Mouse (Mus musculus) embryonic fibroblast, embryonic 13.5 days (primary cell): ENCODE data around the gene Vipr1. TPM values are rescaled to one million over a fixed set of nuclear protein-coding genes. Genes with fewer than 3 reads are reported as not detected.

ENCODE experiments used
- H3K27ac ChIP-seq: 2 replicates; pipeline ENCODE4 v1.5.1; 2012; ENCODE audit warnings: low read length, control low read depth, inconsistent platforms; ENCODE audit not compliant: insufficient read depth
- H3K4me1 ChIP-seq: 2 replicates; pipeline ENCODE4 v1.6.1; 2011; ENCODE audit warnings: low read length; ENCODE audit not compliant: control insufficient read depth, insufficient read depth
- H3K4me3 ChIP-seq: 2 replicates; pipeline ENCODE4 v1.5.1; 2011; ENCODE audit warnings: mild to moderate bottlenecking, control low read depth, low read length; ENCODE audit not compliant: insufficient read depth
- CTCF ChIP-seq: IDR thresholded peaks from 2 replicates; pipeline ENCODE4 v1.5.1; 2011; ENCODE audit warnings: mild to moderate bottlenecking, control low read depth, low read length, moderate library complexity, borderline replicate concordance; ENCODE audit not compliant: insufficient read depth
- POLR2A ChIP-seq: IDR thresholded peaks from 2 replicates; pipeline ENCODE4 v1.6.1; 2011; ENCODE audit warnings: low read depth, mild to moderate bottlenecking, control low read depth, low read length, moderate library complexity
- polyA plus RNA-seq: library from polyadenylated mRNA; stranded (reverse); fragments of >200 nt; gene quantifications from 2 replicates; pipeline ENCODE4 v1.2.4, GENCODE M21; 2011; ENCODE audit warnings: low read depth; ENCODE audit not compliant: missing spikeins, insufficient read length

Gene Vipr1
- polyA plus RNA-seq, 1 experiment: 0.14 TPM

DNA sequence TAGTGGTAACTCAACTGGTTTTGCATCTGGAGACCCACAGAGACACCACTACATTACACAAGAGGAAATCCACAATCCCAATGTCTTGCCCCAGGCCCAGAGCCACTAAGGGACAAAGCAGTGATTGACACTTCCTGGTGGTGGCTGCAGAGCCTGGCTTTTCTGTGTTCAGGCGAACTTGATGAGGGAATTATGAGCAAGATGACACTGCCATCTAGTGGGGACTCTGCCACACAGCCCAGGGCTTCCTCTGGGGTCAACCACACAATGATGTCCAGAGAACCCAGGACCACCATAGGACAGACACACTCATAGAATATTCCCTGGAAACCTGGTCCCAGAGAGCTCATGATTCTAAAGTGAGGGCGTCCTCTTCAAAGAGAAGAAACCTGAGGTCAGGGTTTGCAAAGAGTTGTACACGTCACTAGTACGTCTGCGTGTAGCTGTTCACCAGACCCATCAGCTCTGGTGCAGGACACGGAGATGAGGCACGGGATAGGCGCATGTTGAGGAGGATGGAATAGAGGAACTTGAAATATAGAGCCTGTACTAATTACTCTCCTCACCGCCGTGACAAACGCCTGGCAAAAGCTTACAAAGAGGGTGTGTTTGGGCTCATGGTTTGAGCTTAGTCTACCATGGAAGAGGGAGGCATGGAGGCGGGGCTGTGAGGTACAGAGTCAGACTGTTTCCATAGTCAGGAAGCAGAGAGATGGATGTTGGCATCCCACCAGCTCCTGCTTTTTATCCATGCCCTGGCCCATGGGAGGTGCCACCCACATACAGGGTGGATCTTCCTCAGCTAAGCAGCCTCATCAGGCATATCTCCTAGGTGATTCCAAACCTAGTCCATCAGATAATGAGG, 36.9 kb upstream of the Vipr1 start:
- TF ChIP-seq CTCF: peak; percentile 78; the same call in 1 of the 2 replicates
- TF ChIP-seq POLR2A: no peak
- Histone ChIP-seq H3K27ac (no peak overlapping the region), H3K4me1 (no peaks in the 10 kb centered on the region; the same call in 1 of the 2 replicates), H3K4me3 (no peak overlapping the region)

DNA sequence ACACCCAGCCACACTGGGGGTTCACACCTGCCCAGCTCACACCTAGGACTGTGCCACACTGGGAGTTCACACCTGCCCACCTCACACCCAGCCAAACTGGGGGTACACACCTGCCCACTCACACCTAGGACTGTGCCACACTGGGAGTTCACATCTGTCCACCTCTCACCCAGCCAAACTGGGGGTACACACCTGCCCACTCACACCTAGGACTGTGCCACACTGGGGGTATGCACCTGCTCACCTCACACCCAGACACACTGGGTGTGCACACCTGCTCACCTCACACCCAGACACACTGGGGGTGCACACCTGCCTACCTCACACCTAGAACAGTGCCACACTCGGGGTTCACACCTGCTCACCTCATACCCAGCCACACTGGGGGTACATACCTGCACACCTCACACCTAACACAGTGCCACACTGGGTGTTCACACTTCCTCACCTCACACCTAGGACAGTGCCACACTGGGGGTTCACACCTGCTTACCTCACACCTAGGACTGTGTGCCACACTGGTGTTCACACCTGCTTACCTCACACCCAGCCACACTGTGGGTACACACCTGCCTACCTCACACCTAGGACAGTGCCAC, 35.9 kb upstream of the Vipr1 start:
- no peak for TF ChIP-seq POLR2A
- TF ChIP-seq CTCF: no peak
- no peaks in the 10 kb centered on the region for H3K4me1 ChIP-seq
- H3K27ac ChIP-seq: no peak overlapping the region
- H3K4me3 ChIP-seq: no peak overlapping the region

DNA sequence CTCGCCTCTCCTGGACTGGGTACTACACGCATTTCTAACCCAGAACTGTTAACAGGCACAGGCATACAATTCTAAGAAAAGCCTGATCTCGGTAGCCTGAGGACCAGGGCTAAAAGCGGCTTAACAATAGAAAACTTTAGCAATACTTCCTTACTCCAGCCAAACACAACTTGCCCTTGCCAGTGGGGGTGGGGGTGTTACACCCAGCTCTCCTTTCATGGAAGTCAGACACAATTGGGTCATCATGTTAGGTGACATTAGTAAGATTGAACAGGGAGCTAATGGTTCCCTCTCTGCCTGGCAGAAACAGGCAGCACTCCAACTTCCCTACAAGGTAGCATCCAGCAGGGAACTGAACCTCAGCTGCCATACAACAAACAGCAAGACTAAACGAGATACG, 33.1 kb upstream of the Vipr1 start:
- Histone ChIP-seq H3K4me3 (no peak overlapping the region), H3K4me1 (no peaks in the 10 kb centered on the region), H3K27ac (no peak overlapping the region)
- TF ChIP-seq CTCF (no peak), POLR2A (no peak)

- Histone ChIP-seq H3K4me3 (no peak overlapping the region), H3K4me1 (no peaks in the 10 kb centered on the region), H3K27ac (no peak overlapping the region)
- TF ChIP-seq CTCF (no peak), POLR2A (no peak)
Observed at GRCm38 (mm10) chr9:121613192-121613591, 29.3 kb upstream of the Vipr1 start.

GRCm38 (mm10) chr9:121614241-121614757, 28.2 kb upstream of the Vipr1 start:
- no peak overlapping the region for H3K4me3 ChIP-seq
- no peak overlapping the region for H3K27ac ChIP-seq
- TF ChIP-seq POLR2A (no peak), CTCF (no peak)
- no peaks in the 10 kb centered on the region for H3K4me1 ChIP-seq

GRCm38 (mm10) chr9:121616471-121616870, 26.0 kb upstream of the Vipr1 start:
- Histone ChIP-seq H3K4me3 (no peak overlapping the region), H3K27ac (no peak overlapping the region), H3K4me1 (no peaks in the 10 kb centered on the region)
- TF ChIP-seq POLR2A: no peak
- no peak for TF ChIP-seq CTCF

DNA sequence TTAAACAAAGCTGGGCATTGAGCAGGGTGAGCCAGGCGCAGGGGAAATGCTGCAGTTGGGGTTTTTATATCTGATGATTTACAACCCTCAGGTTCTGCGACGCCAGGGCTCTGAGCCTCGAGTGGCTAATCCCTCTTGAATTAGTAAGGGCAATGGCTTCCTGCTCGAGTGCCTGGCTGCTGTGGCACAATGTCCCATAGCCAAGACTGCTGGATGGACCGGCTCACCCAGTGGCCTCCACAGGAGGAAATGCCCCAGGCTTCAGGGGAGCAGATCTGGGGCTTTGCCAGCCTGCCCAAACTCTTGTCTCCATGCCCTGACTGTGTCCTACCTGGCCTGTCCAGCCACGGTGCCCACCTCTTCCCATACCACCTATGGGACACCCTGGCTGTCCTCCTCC, 23.1 kb upstream of the Vipr1 start:
- H3K4me1 ChIP-seq: no peaks in the 10 kb centered on the region
- TF ChIP-seq POLR2A (no peak), CTCF (no peak)
- no peak overlapping the region for H3K4me3 ChIP-seq
- H3K27ac ChIP-seq: no peak overlapping the region

DNA sequence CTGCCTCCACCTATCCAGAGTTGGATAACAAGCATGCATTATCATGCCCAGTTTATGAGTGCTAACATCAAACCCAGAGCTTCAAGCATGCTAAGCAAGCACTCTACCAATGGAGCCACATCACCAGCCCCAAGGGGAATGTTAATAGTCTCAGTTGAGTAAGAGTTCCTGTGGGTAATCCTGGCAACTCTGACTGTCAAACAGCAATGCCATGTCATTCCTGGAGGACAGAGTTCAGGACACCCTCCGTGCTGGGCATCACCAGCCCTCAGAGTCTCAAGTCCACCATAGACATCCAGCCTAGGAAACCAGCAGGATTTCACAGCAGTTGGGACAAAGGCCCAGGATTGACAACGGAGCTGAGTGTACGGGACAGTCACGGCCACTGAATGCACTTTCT, 19.3 kb upstream of the Vipr1 start:
- H3K4me3 ChIP-seq: no peak overlapping the region
- TF ChIP-seq CTCF (no peak), POLR2A (no peak)
- no peaks in the 10 kb centered on the region for H3K4me1 ChIP-seq
- H3K27ac ChIP-seq: no peak overlapping the region

- Histone ChIP-seq H3K4me3 (no peak overlapping the region), H3K4me1 (no peaks in the 10 kb centered on the region), H3K27ac (no peak overlapping the region)
- TF ChIP-seq POLR2A (no peak), CTCF (no peak)
Observed at GRCm38 (mm10) chr9:121624920-121625319, 17.6 kb upstream of the Vipr1 start.

DNA sequence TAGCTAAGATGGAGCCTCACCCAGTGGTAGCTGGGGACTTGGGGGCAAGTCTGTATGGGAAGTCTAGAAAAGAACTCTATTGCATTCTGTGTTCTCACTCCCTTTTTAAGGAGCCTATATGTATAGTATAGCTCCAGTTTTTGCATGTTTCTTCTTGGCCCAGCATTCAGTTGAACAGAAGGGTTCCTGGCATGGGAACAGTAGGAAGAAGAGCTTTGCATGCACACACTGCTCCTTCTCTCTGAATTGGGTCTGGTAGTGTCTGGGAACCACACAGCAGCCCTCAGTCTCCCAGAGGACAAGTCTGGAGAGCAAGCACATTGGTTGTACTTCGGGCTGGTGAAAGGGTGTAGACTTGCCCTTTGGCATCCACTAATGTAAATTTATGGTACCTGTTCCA, 11.9 kb upstream of the Vipr1 start:
- H3K27ac ChIP-seq: no peak overlapping the region

More for the DNA sequence above, 11.9 kb upstream of the Vipr1 start:
- no peak overlapping the region for H3K4me3 ChIP-seq
- no peak for TF ChIP-seq POLR2A
- TF ChIP-seq CTCF: no peak
- no peaks in the 10 kb centered on the region for H3K4me1 ChIP-seq
